Mouse (Mus musculus) olfactory bulb, adult 2 months (tissue): ENCODE results near the gene Sds.

Source experiments
- CTCF ChIP-seq: fragments of 200-500 bp; IDR thresholded peaks from 2 replicates; pipeline ENCODE4 v1.5.1; 2012; ENCODE audit warnings: low read depth, mild to moderate bottlenecking, low read length, moderate library complexity; ENCODE audit not compliant: insufficient read depth
- POLR2A ChIP-seq: fragments of 200-500 bp; IDR thresholded peaks from 2 replicates; pipeline ENCODE4 v1.6.1; 2012; ENCODE audit warnings: mild to moderate bottlenecking, low read depth, low read length, moderate library complexity; ENCODE audit not compliant: insufficient read depth

DNA sequence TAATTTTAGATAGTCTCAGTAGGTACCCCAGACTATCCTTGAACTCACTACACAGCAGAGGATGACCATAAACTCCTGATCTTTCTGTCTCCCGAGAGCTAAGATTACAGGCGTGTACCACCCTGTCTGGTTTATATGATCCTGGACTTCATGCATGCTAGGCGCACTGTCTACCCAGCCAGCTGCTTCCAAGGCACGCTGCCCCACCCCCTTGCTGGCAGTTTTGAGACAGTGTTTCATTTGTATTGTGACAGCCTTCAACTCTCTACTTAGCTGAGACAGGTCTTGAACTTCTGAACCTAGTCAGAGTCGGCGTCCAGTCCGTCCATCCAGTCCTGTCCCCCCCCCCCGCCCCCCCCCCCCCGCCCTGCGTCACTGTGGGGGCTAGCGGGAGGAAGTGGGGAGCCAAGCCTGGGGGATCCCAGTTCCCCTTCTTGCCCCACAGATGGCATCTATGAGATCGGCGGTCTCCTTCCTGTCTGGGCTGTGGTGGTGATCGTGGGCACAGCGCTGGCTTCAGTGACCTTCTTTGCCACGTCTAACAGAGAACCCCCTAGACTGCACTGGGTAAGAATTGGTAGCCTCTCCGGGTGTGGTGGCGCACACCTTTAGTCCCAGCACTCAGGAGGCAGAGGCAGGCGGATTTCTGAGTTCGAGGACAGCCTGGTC, 51.1 kb downstream of the Sds start:
- TF ChIP-seq CTCF: no peak
- TF ChIP-seq POLR2A: no peak
